26 mouse cellular contexts compared by ENCODE assay signal in the genomic region with DNA sequence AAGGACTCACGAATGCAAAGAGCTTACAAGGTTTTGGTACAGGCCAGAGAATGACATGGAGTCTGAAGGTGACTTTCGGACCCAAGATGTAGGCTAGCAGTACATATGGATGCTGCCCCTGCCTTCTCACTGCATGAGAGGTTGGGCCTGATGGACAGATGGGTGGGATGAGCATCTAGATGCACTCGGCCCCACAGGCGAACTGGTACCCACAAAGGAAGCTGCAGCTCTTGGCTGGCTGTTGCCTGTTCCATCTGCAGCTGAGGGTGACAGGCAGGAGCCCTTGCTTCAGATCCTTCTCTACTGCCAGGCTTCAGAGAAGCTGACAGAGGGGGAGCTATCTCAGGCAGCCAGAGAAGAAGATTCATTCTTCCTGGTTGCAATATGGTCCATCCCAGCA.
A peak's percentile ranks its signal among the peaks of the same experiment; 100 is the strongest.
DNase-seq lines count a peak whose midpoint lies in the region; ATAC-seq and TF ChIP-seq lines count a peak whose summit lies in the region.
"Had no signal": no experiment of that assay in that cellular context is flagged by ENCODE, and none has a peak within 500 bp of the region (broad histone marks: within the 10 kb centered on the region; RNA-seq: fewer than 3 reads in every experiment).

No protein-coding gene starts in this region.

- H3K27me3 ChIP-seq in cerebellum, adult 2 months (ENCODE audit: control insufficient read depth, insufficient read depth, low read length): no peaks in the 10 kb centered on the region
- no peaks in the 10 kb centered on the region for H3K27me3 ChIP-seq in forebrain, embryonic 16.5 days (replicated peaks; ENCODE audit: control insufficient read depth, insufficient read depth, low read length)
- no peaks in the 10 kb centered on the region for H3K27me3 ChIP-seq in forebrain, postnatal 0 days (ENCODE audit: insufficient read depth, low read length)
- H3K27me3 ChIP-seq in hindbrain, postnatal 0 days (ENCODE audit: insufficient read depth, low read length): no peaks in the 10 kb centered on the region
- no peaks in the 10 kb centered on the region for H3K27me3 ChIP-seq in hindbrain, embryonic 11.5 days (ENCODE audit: control insufficient read depth, insufficient read depth, low read length)
- H3K27me3 ChIP-seq: embryonic facial prominence, embryonic 13.5 days; forebrain, embryonic 12.5 days; forebrain, embryonic 15.5 days; heart, embryonic 12.5 days; heart, embryonic 15.5 days; hindbrain, embryonic 12.5 days had no signal

- 66% methylated on average over 4 of the region's 4 CpGs for WGBS in cerebellum, adult 2 months
- 83% methylated on average over 4 of the region's 4 CpGs for WGBS in forebrain, embryonic 16.5 days
- WGBS in forebrain, postnatal 0 days: 86% methylated on average over 4 of the region's 4 CpGs
- 75% methylated on average over 4 of the region's 4 CpGs for WGBS in hindbrain, postnatal 0 days
- 84% methylated on average over 4 of the region's 4 CpGs for WGBS in hindbrain, embryonic 11.5 days

- H3K9me3 ChIP-seq in forebrain, embryonic 16.5 days (ENCODE audit: control insufficient read depth, low read length): no peaks in the 10 kb centered on the region
- no peaks in the 10 kb centered on the region for H3K9me3 ChIP-seq in forebrain, postnatal 0 days (ENCODE audit: low read length)
- no peaks in the 10 kb centered on the region for H3K9me3 ChIP-seq in hindbrain, postnatal 0 days (ENCODE audit: low read length)
- H3K9me3 ChIP-seq in hindbrain, embryonic 11.5 days (ENCODE audit: control insufficient read depth, low read length): no peaks in the 10 kb centered on the region
- H3K9me3 ChIP-seq: embryonic facial prominence, embryonic 10.5 days; embryonic facial prominence, embryonic 13.5 days; forebrain, embryonic 12.5 days; forebrain, embryonic 15.5 days; heart, embryonic 12.5 days; heart, embryonic 15.5 days; hindbrain, embryonic 12.5 days had no signal

- no peak overlapping the region for H3K27ac ChIP-seq in cerebellum, adult 2 months (ENCODE audit: insufficient read depth, low read length)
- H3K27ac ChIP-seq in forebrain, embryonic 16.5 days (ENCODE audit: low read length): no peak overlapping the region
- no peak overlapping the region for H3K27ac ChIP-seq in forebrain, postnatal 0 days (ENCODE audit: low read depth, low read length)
- H3K27ac ChIP-seq in hindbrain, postnatal 0 days: no peak overlapping the region
- H3K27ac ChIP-seq in hindbrain, embryonic 11.5 days (ENCODE audit: low read depth, low read length): no peak overlapping the region
- H3K27ac ChIP-seq: embryonic facial prominence, embryonic 10.5 days; embryonic facial prominence, embryonic 13.5 days; forebrain, embryonic 12.5 days; forebrain, embryonic 15.5 days; gastrocnemius, adult 2 months; heart, embryonic 15.5 days; hindbrain, embryonic 12.5 days had no signal

- TF ChIP-seq CTCF in cerebellum, adult 2 months (IDR thresholded peaks at IDR 0.05; ENCODE audit: borderline replicate concordance, insufficient read depth, low read depth, low read length): no peak
- no peak for TF ChIP-seq CTCF in forebrain, postnatal 0 days (IDR thresholded peaks at IDR 0.05; ENCODE audit: low read depth)
- peak; percentile 4; the same call in 1 of the 2 replicates for TF ChIP-seq CTCF in hindbrain, postnatal 0 days (IDR thresholded peaks at IDR 0.05; ENCODE audit: low read depth)

- no peaks in the 10 kb centered on the region for H3K36me3 ChIP-seq in forebrain, embryonic 16.5 days (ENCODE audit: control insufficient read depth, insufficient read depth)
- H3K36me3 ChIP-seq in forebrain, postnatal 0 days (ENCODE audit: insufficient read depth): no peaks in the 10 kb centered on the region
- H3K36me3 ChIP-seq in hindbrain, postnatal 0 days (ENCODE audit: insufficient read depth, low read length): no peaks in the 10 kb centered on the region
- no peaks in the 10 kb centered on the region for H3K36me3 ChIP-seq in hindbrain, embryonic 11.5 days (ENCODE audit: control insufficient read depth, insufficient read depth, low read length)
- H3K36me3 ChIP-seq: embryonic facial prominence, embryonic 10.5 days; embryonic facial prominence, embryonic 13.5 days; forebrain, embryonic 12.5 days; forebrain, embryonic 15.5 days; heart, embryonic 12.5 days; heart, embryonic 15.5 days; hindbrain, embryonic 12.5 days had no signal

- H3K4me2 ChIP-seq in forebrain, embryonic 16.5 days (ENCODE audit: low read length): no peak overlapping the region
- no peak overlapping the region for H3K4me2 ChIP-seq in forebrain, postnatal 0 days (ENCODE audit: low read depth)
- no peak overlapping the region for H3K4me2 ChIP-seq in hindbrain, postnatal 0 days (ENCODE audit: low read depth, low read length)
- H3K4me2 ChIP-seq in hindbrain, embryonic 11.5 days (replicated peaks; ENCODE audit: low read depth, low read length): no peak overlapping the region
- H3K4me2 ChIP-seq: embryonic facial prominence, embryonic 13.5 days; forebrain, embryonic 12.5 days; forebrain, embryonic 15.5 days; heart, embryonic 12.5 days; heart, embryonic 15.5 days; hindbrain, embryonic 12.5 days had no signal

- 0 out of 2 replicates have a peak, but pooled peaks have one; percentile 26 for ATAC-seq in cerebellum, adult (ENCODE audit: insufficient number of reproducible peaks, low FRiP score, low TSS enrichment)
- 0 out of 2 replicates have a peak, but pooled peaks have one; percentile 23 for ATAC-seq in forebrain, embryonic 16.5 days
- ATAC-seq in forebrain, postnatal 0 days: no peak
- peak; percentile 61 for ATAC-seq in hindbrain, postnatal 0 days
- no peak for ATAC-seq in hindbrain, embryonic 11.5 days (ENCODE audit: low FRiP score)
- ATAC-seq: activated CD4-positive, CD25-positive, alpha-beta regulatory T cell, adult 4 months; forebrain, embryonic 15.5 days; intestine, postnatal 0 days had no signal

- H3K4me3 ChIP-seq in cerebellum, adult 2 months (replicated peaks; ENCODE audit: insufficient read depth, low read depth, low read length): no peak overlapping the region
- H3K4me3 ChIP-seq in forebrain, embryonic 16.5 days (replicated peaks; ENCODE audit: low read length): no peak overlapping the region
- H3K4me3 ChIP-seq in forebrain, postnatal 0 days (ENCODE audit: low read depth, low read length): no peak overlapping the region
- H3K4me3 ChIP-seq in hindbrain, postnatal 0 days (ENCODE audit: low read length): no peak overlapping the region
- H3K4me3 ChIP-seq in hindbrain, embryonic 11.5 days (ENCODE audit: low read depth, low read length): no peak overlapping the region
- H3K4me3 ChIP-seq: embryonic facial prominence, embryonic 10.5 days; embryonic facial prominence, embryonic 13.5 days; erythroblast, embryonic 14.5 days; forebrain, embryonic 12.5 days; forebrain, embryonic 15.5 days; gastrocnemius, adult 2 months; heart, embryonic 12.5 days; heart, embryonic 15.5 days; hindbrain, embryonic 12.5 days had no signal

- no peak for TF ChIP-seq POLR2A in cerebellum, adult 2 months (IDR thresholded peaks at IDR 0.05; ENCODE audit: borderline replicate concordance, insufficient read depth, low read length)

- DNase-seq in cerebellum, adult 2 months: no peak
- DNase-seq in forebrain, postnatal 0 days: no peak
- DNase-seq in hindbrain, postnatal 0 days (ENCODE audit: low spot score): peak; percentile 18
- DNase-seq in hindbrain, embryonic 11.5 days (ENCODE audit: low spot score): no peak
- DNase-seq: adrenal gland, adult 8-10 months; adrenal gland, postnatal 25 days; cerebellum, postnatal 36 days; embryo, embryonic 11 days; gastrocnemius, adult 2 months; gastrocnemius, postnatal 14 days; heart, adult 18-20 months; heart, postnatal 10 days; heart, postnatal 4 days; kidney, adult 2 months had no signal

- H3K4me1 ChIP-seq in cerebellum, adult 2 months (ENCODE audit: control insufficient read depth, insufficient read depth, low read length): peaks cover 3% of the 10 kb centered on the region; the same call in 1 of the 2 replicates
- no peaks in the 10 kb centered on the region for H3K4me1 ChIP-seq in forebrain, embryonic 16.5 days (replicated peaks; ENCODE audit: control insufficient read depth, insufficient read depth, low read length)
- peaks cover 3% of the 10 kb centered on the region; the same call in 1 of the 2 replicates for H3K4me1 ChIP-seq in forebrain, postnatal 0 days (ENCODE audit: insufficient read depth)
- peaks cover 3% of the 10 kb centered on the region; the same call in 1 of the 2 replicates for H3K4me1 ChIP-seq in hindbrain, postnatal 0 days (ENCODE audit: insufficient read depth, low read length)
- H3K4me1 ChIP-seq in hindbrain, embryonic 11.5 days (replicated peaks; ENCODE audit: control insufficient read depth, insufficient read depth, low read length): no peaks in the 10 kb centered on the region
- H3K4me1 ChIP-seq: embryonic facial prominence, embryonic 10.5 days; forebrain, embryonic 12.5 days; forebrain, embryonic 15.5 days; heart, embryonic 12.5 days; heart, embryonic 15.5 days; hindbrain, embryonic 12.5 days had no signal

- H3K9ac ChIP-seq in forebrain, embryonic 16.5 days (replicated peaks; ENCODE audit: low read depth, low read length): no peak overlapping the region
- no peak overlapping the region for H3K9ac ChIP-seq in forebrain, postnatal 0 days
- H3K9ac ChIP-seq in hindbrain, postnatal 0 days (replicated peaks; ENCODE audit: low read length): no peak overlapping the region
- H3K9ac ChIP-seq in hindbrain, embryonic 11.5 days (ENCODE audit: low read depth, low read length): no peak overlapping the region
- H3K9ac ChIP-seq: embryonic facial prominence, embryonic 13.5 days; forebrain, embryonic 12.5 days; forebrain, embryonic 15.5 days; heart, embryonic 12.5 days; heart, embryonic 15.5 days; hindbrain, embryonic 12.5 days had no signal

Comparison
In these comparisons a context has a peak if more than half of its experiments do, and no peak if none do; other contexts are left out.
1. ATAC-seq: peak in cerebellum, adult (single experiment), forebrain, embryonic 16.5 days (single experiment) and hindbrain, postnatal 0 days (single experiment); none in forebrain, postnatal 0 days (single experiment) and hindbrain, embryonic 11.5 days (single experiment).